Mouse (Mus musculus): ENCODE results near the gene Izumo1r. TPM values are rescaled to one million over a fixed set of nuclear protein-coding genes. Genes with fewer than 3 reads are reported as not detected.

The Izumo1r gene
- not detected for total RNA-seq (2021)
- long read RNA-seq, experiment 1, result 0 reads
- long read RNA-seq, experiment 2, result 0 reads

GRCm38 (mm10) chr9:14903581-14904378 is at the start of gene Izumo1r:
Gene Izumo1r (minus strand): TSS chr9:14903949.
- no peak for DNase-seq (ENCODE audit: low spot score in 2 of 2)

GRCm38 (mm10) chr9:14951072-14951471 is 47.3 kb upstream of the Izumo1r start:
- DNase-seq (ENCODE audit: low spot score in 2 of 2), result no peak

GRCm38 (mm10) chr9:14948843-14949242 is 45.1 kb upstream of the Izumo1r start:
- no peak for DNase-seq (ENCODE audit: low spot score in 2 of 2)

GRCm38 (mm10) chr9:14946677-14947076 is 42.9 kb upstream of the Izumo1r start:
- DNase-seq (ENCODE audit: low spot score in 2 of 2), result no peak

GRCm38 (mm10) chr9:14945919-14946318 is 42.2 kb upstream of the Izumo1r start:
- no peak for DNase-seq (ENCODE audit: low spot score in 2 of 2)

- no peak for DNase-seq (ENCODE audit: low spot score in 2 of 2)
These were observed 38.5 kb upstream of the Izumo1r start for GRCm38 (mm10) chr9:14942143-14942720.

GRCm38 (mm10) chr9:14939610-14940009 is 35.9 kb upstream of the Izumo1r start:
- no peak for DNase-seq (ENCODE audit: low spot score in 2 of 2)

- DNase-seq (ENCODE audit: low spot score in 2 of 2), result no peak
These were observed 33.6 kb upstream of the Izumo1r start for GRCm38 (mm10) chr9:14937308-14937707.

- no peak for DNase-seq (ENCODE audit: low spot score in 2 of 2)
These were observed 31.1 kb upstream of the Izumo1r start for GRCm38 (mm10) chr9:14934851-14935250.

- no peak for DNase-seq (ENCODE audit: low spot score in 2 of 2)
These were observed 28.2 kb upstream of the Izumo1r start for GRCm38 (mm10) chr9:14931943-14932342.

GRCm38 (mm10) chr9:14931211-14931610 is 27.5 kb upstream of the Izumo1r start:
- no peak for DNase-seq (ENCODE audit: low spot score in 2 of 2)

GRCm38 (mm10) chr9:14926593-14926992 is 22.8 kb upstream of the Izumo1r start:
- DNase-seq (ENCODE audit: low spot score in 2 of 2), result no peak

- DNase-seq (ENCODE audit: low spot score in 2 of 2), result no peak
These were observed 19.9 kb upstream of the Izumo1r start for GRCm38 (mm10) chr9:14923625-14924024.

GRCm38 (mm10) chr9:14921971-14922560 is 18.3 kb upstream of the Izumo1r start:
- DNase-seq (ENCODE audit: low spot score in 2 of 2), result no peak

- DNase-seq (ENCODE audit: low spot score in 2 of 2), result no peak
These were observed 17.5 kb upstream of the Izumo1r start for GRCm38 (mm10) chr9:14921254-14921653.

- DNase-seq (ENCODE audit: low spot score in 2 of 2), result no peak
These were observed 16.9 kb upstream of the Izumo1r start for GRCm38 (mm10) chr9:14920608-14921007.

GRCm38 (mm10) chr9:14918825-14919668 is 15.3 kb upstream of the Izumo1r start:
- DNase-seq (ENCODE audit: low spot score in 2 of 2), result no peak

- DNase-seq (ENCODE audit: low spot score in 2 of 2), result no peak
These were observed 13.9 kb upstream of the Izumo1r start for GRCm38 (mm10) chr9:14917661-14918060.

- no peak for DNase-seq (ENCODE audit: low spot score in 2 of 2)
These were observed 8.3 kb upstream of the Izumo1r start for GRCm38 (mm10) chr9:14912037-14912436.

GRCm38 (mm10) chr9:14909981-14910380 is 6.2 kb upstream of the Izumo1r start:
- DNase-seq (ENCODE audit: low spot score in 2 of 2), result no peak

- DNase-seq (ENCODE audit: low spot score in 2 of 2), result peak; percentile 22 to 48
These were observed 4.2 kb upstream of the Izumo1r start for GRCm38 (mm10) chr9:14907816-14908415.
